Comparison of ENCODE assay signal across 8 mouse cellular contexts in genomic region chr5:34573268-34574221, GRCm38 (mm10). TPM values are rescaled to one million over a fixed set of nuclear protein-coding genes. Genes with fewer than 3 reads are reported as not detected.
A peak's percentile ranks its signal among the peaks of the same experiment; 100 is the strongest.
DNase-seq lines count a peak whose midpoint lies in the region; ATAC-seq and TF ChIP-seq lines count a peak whose summit lies in the region.

Gene Add1 (plus strand): TSS chr5:34573664.

- peaks cover 9% of the 10 kb centered on the region; the same call in 1 of the 2 replicates for H3K36me3 ChIP-seq in embryonic facial prominence, embryonic 13.5 days
- no peaks in the 10 kb centered on the region for H3K36me3 ChIP-seq in kidney, adult 2 months (ENCODE audit: control insufficient read depth, insufficient read depth, low read length)
- H3K36me3 ChIP-seq in limb, embryonic 12.5 days, result peaks cover 4% of the 10 kb centered on the region; the same call in 1 of the 2 replicates
- H3K36me3 ChIP-seq in midbrain, embryonic 15.5 days (replicated peaks), result no peaks in the 10 kb centered on the region
- no peaks in the 10 kb centered on the region for H3K36me3 ChIP-seq in spleen, adult 2 months (ENCODE audit: control insufficient read depth, insufficient read depth, low read length)

- H3K27me3 ChIP-seq in embryonic facial prominence, embryonic 13.5 days, result no peaks in the 10 kb centered on the region
- H3K27me3 ChIP-seq in kidney, adult 2 months (replicated peaks; ENCODE audit: control insufficient read depth, insufficient read depth, low read length), result no peaks in the 10 kb centered on the region
- H3K27me3 ChIP-seq in limb, embryonic 12.5 days, result no peaks in the 10 kb centered on the region
- H3K27me3 ChIP-seq in midbrain, embryonic 15.5 days (replicated peaks), result no peaks in the 10 kb centered on the region
- no peaks in the 10 kb centered on the region for H3K27me3 ChIP-seq in spleen, adult 2 months (ENCODE audit: control insufficient read depth, insufficient read depth, low read length)

- peaks cover 17% of the 10 kb centered on the region for H3K4me1 ChIP-seq in embryonic facial prominence, embryonic 13.5 days
- peaks cover 24% of the 10 kb centered on the region for H3K4me1 ChIP-seq in kidney, adult 2 months (ENCODE audit: control insufficient read depth, insufficient read depth, low read length)
- H3K4me1 ChIP-seq in limb, embryonic 12.5 days (replicated peaks), result peaks cover 15% of the 10 kb centered on the region
- H3K4me1 ChIP-seq in midbrain, embryonic 15.5 days, result peaks cover 22% of the 10 kb centered on the region
- H3K4me1 ChIP-seq in spleen, adult 2 months (ENCODE audit: control insufficient read depth, insufficient read depth, insufficient read length), result peaks cover 12% of the 10 kb centered on the region; the same call in 1 of the 2 replicates

- no peaks in the 10 kb centered on the region for H3K9me3 ChIP-seq in embryonic facial prominence, embryonic 13.5 days
- no peaks in the 10 kb centered on the region for H3K9me3 ChIP-seq in limb, embryonic 12.5 days
- H3K9me3 ChIP-seq in midbrain, embryonic 15.5 days, result no peaks in the 10 kb centered on the region

- H3K4me3 ChIP-seq in embryonic facial prominence, embryonic 13.5 days, result peak within 1 kb of the TSS; percentile 95
- H3K4me3 ChIP-seq in kidney, adult 2 months (ENCODE audit: insufficient read depth, low read depth, low read length), result peak within 1 kb of the TSS; percentile 96
- H3K4me3 ChIP-seq in limb, embryonic 12.5 days (replicated peaks), result peak within 1 kb of the TSS; percentile 92
- peak within 1 kb of the TSS; percentile 89 for H3K4me3 ChIP-seq in midbrain, embryonic 15.5 days
- H3K4me3 ChIP-seq in spleen, adult 2 months (ENCODE audit: extremely low read depth, insufficient read depth, insufficient read length), result peak within 1 kb of the TSS; percentile 85

- peak; percentile 100 for ATAC-seq in embryonic facial prominence, embryonic 13.5 days (ENCODE audit: insufficient number of reproducible peaks, insufficient read depth, low FRiP score, low TSS enrichment, low read depth)
- peak; percentile 100 for ATAC-seq in limb, embryonic 12.5 days (ENCODE audit: insufficient number of reproducible peaks, insufficient read depth, low FRiP score, low TSS enrichment, low read depth)
- ATAC-seq in midbrain, embryonic 15.5 days (replicated peaks), result peak; percentile 100

- TF ChIP-seq POLR2A in kidney, adult 2 months (IDR thresholded peaks at IDR 0.05; ENCODE audit: low read depth, low read length), result peak; percentile 96
- peak; percentile 84 for TF ChIP-seq POLR2A in spleen, adult 2 months (IDR thresholded peaks at IDR 0.05; ENCODE audit: low read depth, low read length)

- WGBS in embryonic facial prominence, embryonic 13.5 days, result under 1% methylated on average over 64 of the region's 84 CpGs
- WGBS in kidney, adult 2 months, result under 1% methylated on average over 84 of the region's 84 CpGs
- under 1% methylated on average over 84 of the region's 84 CpGs for WGBS in limb, embryonic 12.5 days
- WGBS in midbrain, embryonic 15.5 days, result 1% methylated on average over 68 of the region's 84 CpGs
- under 1% methylated on average over 83 of the region's 84 CpGs for WGBS in spleen, adult 2 months

- peak within 1 kb of the TSS; percentile 68 for H3K4me2 ChIP-seq in embryonic facial prominence, embryonic 13.5 days
- peak within 1 kb of the TSS; percentile 69 for H3K4me2 ChIP-seq in limb, embryonic 12.5 days
- H3K4me2 ChIP-seq in midbrain, embryonic 15.5 days, result peak within 1 kb of the TSS; percentile 67

- peak within 1 kb of the TSS; percentile 88 for H3K27ac ChIP-seq in embryonic facial prominence, embryonic 13.5 days
- peak within 1 kb of the TSS; percentile 94 for H3K27ac ChIP-seq in kidney, adult 2 months (ENCODE audit: insufficient read depth, low read depth, low read length)
- peak within 1 kb of the TSS; percentile 91 for H3K27ac ChIP-seq in limb, embryonic 12.5 days
- H3K27ac ChIP-seq in midbrain, embryonic 15.5 days, result peak within 1 kb of the TSS; percentile 94
- H3K27ac ChIP-seq in spleen, adult 2 months (ENCODE audit: insufficient read depth, low read length), result peak within 1 kb of the TSS; percentile 92

- peak; percentile 96 for DNase-seq in 3134 (ENCODE audit: extremely low read depth, insufficient read length, low spot score)
- peak; percentile 97 to 98 for DNase-seq in adrenal gland, postnatal 36 days
- peak; percentile 98 to 99 for DNase-seq in heart, adult 18-20 months
- peak; percentile 98 for DNase-seq in kidney, adult 2 months
- DNase-seq in spleen, adult 2 months (ENCODE audit: low read depth in 1 of 2, low spot score in 2 of 2), result peak; percentile 91 to 95

- TF ChIP-seq CTCF in kidney, adult 2 months (conservative IDR thresholded peaks at IDR 0.05; ENCODE audit: insufficient read depth, insufficient read length, low read depth, low read length), result no peak
- no peak for TF ChIP-seq CTCF in spleen, adult 2 months (IDR thresholded peaks at IDR 0.05; ENCODE audit: extremely low read depth, insufficient read depth, insufficient read length, insufficient replicate concordance)

- H3K9ac ChIP-seq in embryonic facial prominence, embryonic 13.5 days, result peak within 1 kb of the TSS; percentile 98
- H3K9ac ChIP-seq in limb, embryonic 12.5 days (replicated peaks), result peak within 1 kb of the TSS; percentile 98
- peak within 1 kb of the TSS; percentile 97 for H3K9ac ChIP-seq in midbrain, embryonic 15.5 days

RNA-seq across cellular contexts. Expression of gene Add1, which starts in this region (rescaled TPM):
- 100 to 1,000 TPM; 141 to 156 TPM for total RNA-seq in adrenal gland, postnatal 36 days (2021)
- 196 and 208 TPM in 2 replicates for polyA plus RNA-seq in embryonic facial prominence, embryonic 13.5 days (2015; fragmentation: Nextera tagmentation; extraction: Ambion mirVana)
- 100 to 1,000 TPM; 124 to 133 TPM for total RNA-seq in heart, adult 18-20 months (2021)
- polyA plus RNA-seq in kidney, adult 2 months (2012; rRNA removed), result 129 and 135 TPM in 2 replicates
- 173 and 189 TPM in 2 replicates for polyA plus RNA-seq in limb, embryonic 12.5 days (2016; fragmentation: Nextera tagmentation; extraction: Ambion mirVana)
- 218 and 221 TPM in 2 replicates for polyA plus RNA-seq in midbrain, embryonic 15.5 days (2015; fragmentation: Nextera tagmentation; extraction: Ambion mirVana)
- 152 and 170 TPM in 2 replicates for polyA plus RNA-seq in spleen, adult 2 months (2012; rRNA removed)

Comparison
In these comparisons a context has a peak if more than half of its experiments do, and no peak if none do; other contexts are left out.
1. Peak in every context shown above with its lines: DNase-seq, ATAC-seq, H3K4me3 ChIP-seq and H3K27ac ChIP-seq.